Mouse (Mus musculus) midbrain, embryonic 16.5 days (tissue): ENCODE results near the gene Luc7l3. TPM values are rescaled to one million over a fixed set of nuclear protein-coding genes. Genes with fewer than 3 reads are reported as not detected.

ENCODE experiments used
- ATAC-seq: fragments of 200-750 bp; cut with Nextera tagmentation; 2 replicates; pipeline ENCODE4 v1.8.0; 2017; ENCODE audit warnings: moderate TSS enrichment
- H3K27ac ChIP-seq: fragments of 300-500 bp; sonication (generic); 2 replicates; pipeline ENCODE4 v1.5.1; 2014; ENCODE audit warnings: mild to moderate bottlenecking, low read length, mixed read lengths
- H3K27me3 ChIP-seq: fragments of 300-500 bp; sonication (generic); 2 replicates; pipeline ENCODE4 v1.6.1; 2014; ENCODE audit warnings: low read depth, low read length, mixed read lengths; ENCODE audit not compliant: control insufficient read depth, insufficient read depth
- H3K36me3 ChIP-seq: fragments of 300-500 bp; sonication (generic); 2 replicates; pipeline ENCODE4 v1.6.1; 2014; ENCODE audit warnings: mild to moderate bottlenecking, low read length, moderate library complexity, mixed read lengths; ENCODE audit not compliant: control insufficient read depth, insufficient read depth
- H3K4me1 ChIP-seq: fragments of 300-500 bp; sonication (generic); 2 replicates; pipeline ENCODE4 v1.6.1; 2014; ENCODE audit warnings: mild to moderate bottlenecking, low read length, mixed read lengths; ENCODE audit not compliant: control insufficient read depth, insufficient read depth
- H3K4me2 ChIP-seq: fragments of 300-500 bp; sonication (generic); 2 replicates; pipeline ENCODE4 v1.6.1; 2014; ENCODE audit warnings: mild to moderate bottlenecking, low read length, mixed read lengths
- H3K4me3 ChIP-seq: fragments of 300-500 bp; sonication (generic); 2 replicates; pipeline ENCODE4 v1.5.1; 2014; ENCODE audit warnings: low read depth, mild to moderate bottlenecking, low read length, moderate library complexity, mixed read lengths
- H3K9ac ChIP-seq: fragments of 300-500 bp; sonication (generic); 2 replicates; pipeline ENCODE4 v1.6.1; 2014; ENCODE audit warnings: low read depth, low read length, mixed read lengths
- H3K9me3 ChIP-seq: fragments of 300-500 bp; sonication (generic); replicated peaks from 2 replicates; pipeline ENCODE4 v1.6.1; 2014; ENCODE audit warnings: mild to moderate bottlenecking, low read length, mixed read lengths; ENCODE audit not compliant: control insufficient read depth, poor library complexity, severe bottlenecking
- WGBS: fragments of 180-500 bp; shearing (Covaris S2); extraction: QIAGEN DNeasy Blood & Tissue Kit; methylation state at CpG from one replicate; pipeline ENCODE4 v1.1.7; 2014; 5-methylcytosine and 5-hydroxymethylcytosine counted together
- polyA plus RNA-seq: library from polyadenylated mRNA; unstranded; fragments of >200 nt; fragmentation: Nextera tagmentation; extraction: Ambion mirVana; gene quantifications from 2 replicates; pipeline ENCODE4 v1.2.1, GENCODE M21; 2015

Luc7l3 gene
- polyA plus RNA-seq, 1 experiment from 2014 or later = 142 TPM

DNA sequence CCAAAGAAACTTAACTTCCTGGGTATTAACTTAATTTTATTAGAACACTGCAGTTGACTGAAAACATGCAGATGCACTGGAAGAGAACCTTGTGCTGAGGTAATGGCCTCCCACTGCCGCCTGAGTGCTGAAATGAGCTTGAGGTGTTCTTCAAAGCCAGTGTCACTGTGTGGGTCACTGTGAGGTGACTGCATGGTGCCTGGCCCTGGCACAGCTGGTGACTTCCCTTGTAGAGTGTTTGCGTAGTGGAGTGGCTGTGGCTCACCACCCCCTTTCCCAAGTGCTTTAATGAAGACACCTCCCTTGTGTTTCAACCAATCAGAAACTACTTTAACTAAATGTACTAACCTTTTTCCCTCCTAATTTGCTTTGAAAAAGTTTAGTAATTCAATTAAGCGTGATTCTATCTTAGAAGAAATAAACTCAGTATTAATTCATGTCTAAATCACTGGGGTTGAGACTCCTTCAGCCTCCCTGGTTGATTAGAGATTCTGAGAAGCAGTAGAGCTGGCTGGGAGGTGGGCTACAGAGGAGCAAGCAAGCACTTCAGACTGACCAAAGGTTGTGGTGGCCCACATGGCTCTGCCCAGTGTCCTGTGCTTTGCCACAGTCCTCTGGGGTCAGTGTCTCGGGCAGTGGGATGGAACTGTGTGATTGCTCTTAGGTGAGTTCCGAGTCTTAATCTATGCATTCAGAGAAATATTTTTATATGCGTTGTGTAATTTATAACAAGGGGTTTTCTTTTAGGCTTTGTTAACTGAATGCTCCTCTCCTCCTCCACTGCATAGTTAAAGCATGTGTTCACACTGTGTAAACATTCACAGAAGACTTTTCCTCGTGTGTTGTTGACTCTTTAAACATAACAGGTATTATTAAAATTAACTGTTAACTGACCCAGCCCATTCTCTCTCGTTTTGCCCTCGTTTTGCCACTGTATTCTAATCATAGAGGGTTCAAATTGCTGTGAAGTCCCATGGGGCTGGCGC is 19.5 kb upstream of the Luc7l3 start:
- H3K4me2 ChIP-seq = no peak overlapping the region
- peaks cover 22% of the 10 kb centered on the region for H3K4me1 ChIP-seq
- no peak overlapping the region for H3K4me3 ChIP-seq
- H3K27me3 ChIP-seq = no peaks in the 10 kb centered on the region
- peak overlapping the region; percentile 41; the same call in 1 of the 2 replicates for H3K9ac ChIP-seq
- no peak overlapping the region for H3K27ac ChIP-seq
- H3K36me3 ChIP-seq = peaks cover 18% of the 10 kb centered on the region
- ATAC-seq = no peak
- no peaks in the 10 kb centered on the region for H3K9me3 ChIP-seq
- WGBS = 56% methylated on average over 10 of the region's 10 CpGs

DNA sequence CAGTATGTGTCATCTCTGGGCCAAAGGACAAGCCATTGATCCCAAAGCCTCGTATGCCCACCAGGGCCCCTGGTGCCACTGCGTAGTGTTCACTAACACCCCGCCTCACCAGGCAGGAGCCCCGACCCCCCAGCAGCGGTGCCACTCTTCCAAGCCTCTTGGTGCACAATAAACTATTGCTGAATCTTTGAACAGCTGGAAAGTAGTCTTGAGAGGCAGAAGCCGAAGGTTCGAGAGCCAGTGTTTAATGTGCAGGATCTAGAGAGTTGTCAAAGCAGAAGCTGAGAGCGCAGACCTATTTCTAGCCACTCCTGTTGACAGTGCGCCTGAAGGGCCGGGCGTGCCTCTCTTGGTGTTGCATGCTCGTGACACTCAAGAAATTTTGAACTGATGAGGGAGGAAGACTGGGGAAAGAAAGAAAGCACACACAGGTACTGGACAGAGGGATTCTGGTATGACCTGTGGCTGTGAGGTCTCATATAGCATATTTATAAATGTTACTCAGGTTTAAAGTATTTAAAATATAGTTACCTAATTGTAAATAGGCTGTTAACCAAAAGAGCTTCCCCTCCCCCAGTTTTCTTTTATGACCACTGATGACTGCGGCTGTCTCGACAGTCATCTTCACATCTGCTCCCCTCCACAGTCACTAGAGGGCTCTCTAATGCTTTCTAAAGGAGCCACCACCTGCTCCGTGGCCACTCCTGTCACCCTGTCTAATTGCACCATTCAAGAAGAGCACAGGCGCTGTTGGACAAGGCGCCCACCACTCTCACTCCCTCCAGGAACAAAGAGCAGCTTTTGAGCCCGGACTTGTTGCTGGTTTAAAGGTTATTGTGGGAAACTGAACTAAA is 18.2 kb upstream of the Luc7l3 start:
- H3K36me3 ChIP-seq = peaks cover 22% of the 10 kb centered on the region
- 54% methylated on average over 18 of the region's 18 CpGs for WGBS
- H3K4me1 ChIP-seq = peaks cover 22% of the 10 kb centered on the region
- ATAC-seq = peak; percentile 72; the same call in 1 of the 2 replicates
- no peak overlapping the region for H3K4me3 ChIP-seq
- no peaks in the 10 kb centered on the region for H3K9me3 ChIP-seq
- no peak overlapping the region for H3K4me2 ChIP-seq
- no peak overlapping the region for H3K9ac ChIP-seq
- no peaks in the 10 kb centered on the region for H3K27me3 ChIP-seq
- H3K27ac ChIP-seq = no peak overlapping the region

- no peak overlapping the region for H3K4me3 ChIP-seq
- no peak overlapping the region for H3K9ac ChIP-seq
- H3K4me1 ChIP-seq = peaks cover 13% of the 10 kb centered on the region
- H3K27me3 ChIP-seq = no peaks in the 10 kb centered on the region
- no peak for ATAC-seq
- no peaks in the 10 kb centered on the region for H3K9me3 ChIP-seq
- H3K36me3 ChIP-seq = peaks cover 27% of the 10 kb centered on the region
- no peak overlapping the region for H3K27ac ChIP-seq
- H3K4me2 ChIP-seq = no peak overlapping the region
- WGBS = 89% methylated on average over 2 of the region's 2 CpGs
These were observed 16.6 kb upstream of the Luc7l3 start for GRCm38 (mm10) chr11:94338347-94338746.

DNA sequence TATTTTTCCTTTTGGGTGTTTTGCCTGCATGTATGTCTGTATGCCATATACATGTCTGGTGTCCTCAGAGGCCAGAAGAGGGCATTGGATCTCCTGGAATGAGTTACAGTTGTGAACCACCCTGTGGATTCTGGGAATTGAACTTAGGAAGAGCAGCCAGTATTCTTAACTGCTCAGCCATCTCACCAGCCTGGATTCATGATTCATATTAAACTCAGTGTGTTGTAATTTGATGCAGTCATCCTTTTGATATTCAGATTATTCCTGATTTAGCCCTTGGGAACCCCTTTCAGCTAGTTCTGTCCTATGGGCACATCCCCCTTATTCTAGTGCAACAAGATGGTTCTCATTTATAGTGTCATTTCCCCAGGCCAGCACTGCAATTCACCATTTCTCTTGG is 14.8 kb upstream of the Luc7l3 start:
- Histone ChIP-seq H3K4me3 (no peak overlapping the region), H3K4me1 (no peaks in the 10 kb centered on the region), H3K4me2 (no peak overlapping the region), H3K9me3 (no peaks in the 10 kb centered on the region), H3K27ac (no peak overlapping the region), H3K36me3 (peaks cover 27% of the 10 kb centered on the region), H3K27me3 (no peaks in the 10 kb centered on the region), H3K9ac (no peak overlapping the region)
- ATAC-seq = no peak

- Histone ChIP-seq H3K27me3 (no peaks in the 10 kb centered on the region), H3K4me2 (no peak overlapping the region), H3K36me3 (peaks cover 23% of the 10 kb centered on the region), H3K4me1 (peaks cover 15% of the 10 kb centered on the region), H3K9me3 (no peaks in the 10 kb centered on the region), H3K9ac (no peak overlapping the region), H3K4me3 (no peak overlapping the region), H3K27ac (no peak overlapping the region)
- WGBS = 90% methylated on average over 8 of the region's 8 CpGs
- no peak for ATAC-seq
These were observed 12.7 kb upstream of the Luc7l3 start for GRCm38 (mm10) chr11:94334386-94334968.

DNA sequence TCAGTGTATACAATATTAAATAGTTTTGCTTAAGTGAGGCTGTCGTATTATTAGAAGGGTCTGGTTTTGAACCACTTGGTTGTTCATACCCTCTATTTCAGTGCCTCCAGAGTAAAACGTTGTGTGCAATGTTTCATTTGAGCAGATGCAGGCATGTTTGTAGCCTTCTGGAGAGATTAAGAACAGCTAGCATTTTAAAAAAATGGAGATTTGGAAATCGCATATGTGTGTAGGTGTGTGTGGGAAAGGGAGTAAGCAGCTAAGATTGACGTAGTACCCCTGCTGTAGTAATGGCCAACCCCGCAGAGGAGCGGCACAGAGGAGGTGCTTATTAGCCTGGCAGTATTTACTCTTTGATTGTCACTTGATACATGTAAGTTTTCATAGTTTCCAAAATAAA is 10.9 kb upstream of the Luc7l3 start:
- Histone ChIP-seq H3K4me2 (no peak overlapping the region), H3K9me3 (no peaks in the 10 kb centered on the region), H3K36me3 (peaks cover 8% of the 10 kb centered on the region), H3K4me1 (peaks cover 22% of the 10 kb centered on the region), H3K9ac (no peak overlapping the region), H3K4me3 (no peak overlapping the region), H3K27ac (no peak overlapping the region), H3K27me3 (no peaks in the 10 kb centered on the region)
- WGBS = 93% methylated on average over 6 of the region's 6 CpGs
- ATAC-seq = no peak

- no peak overlapping the region; the same call in 1 of the 2 replicates for H3K9ac ChIP-seq
These were observed 8.4 kb upstream of the Luc7l3 start for GRCm38 (mm10) chr11:94330211-94330610.

GRCm38 (mm10) chr11:94329270-94329891 is 7.6 kb upstream of the Luc7l3 start:
- Histone ChIP-seq H3K9me3 (no peaks in the 10 kb centered on the region), H3K27ac (0 out of 2 replicates have a peak overlapping the region, but pooled peaks have one; percentile 47), H3K4me3 (no peak overlapping the region), H3K27me3 (no peaks in the 10 kb centered on the region), H3K36me3 (peaks cover under 1% of the 10 kb centered on the region), H3K9ac (no peak overlapping the region), H3K4me2 (peak overlapping the region; percentile 82; the same call in 1 of the 2 replicates), H3K4me1 (peaks cover 29% of the 10 kb centered on the region)
- 38% methylated on average over 4 of the region's 4 CpGs for WGBS
- ATAC-seq = no peak

More at GRCm38 (mm10) chr11:94330211-94330610, 8.4 kb upstream of the Luc7l3 start:
- H3K27me3 ChIP-seq = no peaks in the 10 kb centered on the region
- H3K4me3 ChIP-seq = no peak overlapping the region
- H3K27ac ChIP-seq = no peak overlapping the region
- ATAC-seq = no peak
- peaks cover 29% of the 10 kb centered on the region for H3K4me1 ChIP-seq
- no peaks in the 10 kb centered on the region for H3K9me3 ChIP-seq
- peak overlapping the region; percentile 25 for H3K4me2 ChIP-seq
- H3K36me3 ChIP-seq = peaks cover 4% of the 10 kb centered on the region
- WGBS = 90% methylated on average over 3 of the region's 3 CpGs
